Mouse (Mus musculus) forelimb bud, embryonic 11.5 days (tissue): Measurements from ENCODE around the gene Golga4.

Experiments used
- DNase-seq: peaks from one replicate; pipeline ENCODE4 v3.0.0-alpha.2; 2012; ENCODE audit warnings: low read depth, low spot score

The Golga4 gene

DNA sequence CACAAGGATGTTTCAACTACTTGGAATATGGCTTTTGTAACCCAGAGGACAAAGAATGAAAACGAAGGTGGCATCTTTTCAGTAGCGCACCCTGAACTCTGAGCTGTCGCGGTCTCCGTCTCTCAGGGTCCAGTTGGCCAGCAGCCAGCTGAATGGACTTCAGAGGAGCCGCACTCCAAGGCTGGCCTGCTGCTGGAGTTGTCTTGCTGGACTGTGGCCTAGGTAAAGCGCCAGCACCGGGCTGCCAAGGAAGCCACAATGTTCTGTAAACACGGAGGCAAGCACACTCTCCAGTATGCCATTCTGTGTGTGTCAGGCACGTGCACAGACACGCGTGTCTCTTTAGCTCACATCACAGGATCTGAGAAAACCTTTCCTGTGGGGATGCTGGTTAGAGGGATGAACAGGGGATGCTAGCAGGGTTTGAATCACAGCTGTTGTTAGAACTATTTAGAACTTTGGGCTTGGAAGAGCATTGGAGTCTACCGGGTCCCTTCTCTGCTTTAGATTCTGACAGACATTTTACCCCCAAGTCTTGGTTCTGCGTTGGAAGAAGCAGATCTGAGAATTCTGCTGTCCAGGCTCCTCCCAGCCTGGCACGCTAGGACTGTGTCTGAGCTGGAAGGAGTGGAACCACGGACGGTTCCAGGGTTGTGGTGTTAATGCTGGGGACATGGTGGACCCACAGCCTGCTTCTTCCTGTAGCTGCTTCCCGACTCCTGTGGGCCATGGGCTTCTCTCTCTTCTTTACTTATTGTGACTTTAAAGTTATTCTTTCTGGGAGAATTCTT is 116.5 kb downstream of the Golga4 start:
- no peak for DNase-seq

DNA sequence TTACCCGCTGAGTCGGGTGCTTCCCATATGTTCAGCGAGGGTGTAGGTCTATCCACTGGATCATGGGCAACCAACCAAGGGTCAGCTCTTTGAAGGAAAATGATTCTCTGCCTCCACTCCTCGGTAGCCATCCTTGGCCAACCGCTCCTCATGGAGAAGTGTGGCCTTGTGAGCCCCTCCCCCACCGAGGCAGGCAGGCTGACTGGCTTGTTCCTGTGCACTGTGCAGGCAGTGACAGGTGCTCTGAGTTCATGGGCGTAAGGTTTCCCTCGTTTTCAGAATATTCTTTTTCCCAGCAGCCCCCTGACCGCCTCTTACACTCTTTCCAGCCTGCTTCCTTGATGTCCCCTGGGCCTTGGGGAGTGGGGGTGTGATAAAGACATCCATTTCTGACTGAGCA is 117.4 kb downstream of the Golga4 start:
- DNase-seq = no peak

DNA sequence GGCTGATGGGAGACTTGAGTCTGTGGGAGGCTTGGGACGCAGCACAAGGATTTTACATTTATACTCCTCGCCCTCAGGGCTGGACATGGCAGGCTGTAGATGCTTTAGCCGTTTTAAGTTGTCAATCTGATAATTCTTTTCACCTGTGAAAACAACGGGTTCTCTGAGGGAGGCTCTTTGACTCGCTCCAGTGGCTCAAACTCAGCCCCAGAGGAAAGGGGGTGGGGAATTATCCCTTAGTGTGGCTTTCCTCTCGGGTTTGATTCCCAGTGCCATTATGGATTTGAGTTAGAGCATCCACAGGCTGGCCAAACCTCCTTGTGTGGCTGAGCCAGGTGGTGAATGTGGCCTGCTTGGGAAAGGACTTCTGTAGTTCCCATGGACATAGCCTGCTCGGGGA is 118.1 kb downstream of the Golga4 start:
- DNase-seq = no peak

DNA sequence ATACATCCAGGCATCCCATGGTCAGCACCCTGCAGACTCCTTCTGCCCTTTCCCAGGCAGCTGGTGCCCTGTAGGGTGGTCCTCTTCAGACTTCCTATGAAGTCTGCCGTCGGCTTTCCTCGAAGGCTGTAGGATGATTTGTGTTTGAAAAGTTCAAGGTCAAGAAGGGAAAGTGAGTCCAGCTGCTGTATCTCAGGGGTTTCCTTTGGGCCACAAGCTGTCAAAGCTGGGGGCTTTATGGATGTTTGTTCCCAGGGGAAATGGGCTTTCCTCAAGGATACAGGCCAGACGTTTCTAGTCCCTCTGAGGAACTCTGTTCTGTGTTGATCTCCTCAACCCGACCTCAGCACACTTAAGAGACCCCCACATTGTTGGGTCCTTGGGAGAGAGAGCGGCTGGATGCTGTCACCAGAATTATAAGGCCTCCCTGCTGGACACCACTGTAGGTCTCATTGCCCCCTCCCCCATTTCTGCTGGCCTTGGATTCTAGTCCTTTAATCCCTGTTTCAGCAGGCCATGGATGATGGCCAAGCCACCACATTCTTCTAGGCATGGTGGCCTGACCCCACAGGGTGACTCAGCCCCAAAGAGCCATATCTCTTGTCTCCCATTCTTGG is 123.8 kb downstream of the Golga4 start:
- DNase-seq = no peak
